Mouse (Mus musculus) forebrain, embryonic 15.5 days (tissue): ENCODE data around the gene 2010003K11Rik. TPM values are rescaled to one million over a fixed set of nuclear protein-coding genes. Genes with fewer than 3 reads are reported as not detected.

Experiments
- ATAC-seq: fragments of 200-750 bp; cut with Nextera tagmentation; replicated peaks from 2 replicates; pipeline ENCODE4 v1.8.0; 2017; ENCODE audit warnings: mild to moderate bottlenecking, moderate TSS enrichment, moderate library complexity
- H3K27ac ChIP-seq: fragments of 300-500 bp; sonication (generic); replicated peaks from 2 replicates; pipeline ENCODE4 v1.5.1; 2015; ENCODE audit warnings: mild to moderate bottlenecking, inconsistent platforms
- H3K27me3 ChIP-seq: fragments of 300-500 bp; sonication (generic); 2 replicates; pipeline ENCODE4 v1.6.1; 2015; ENCODE audit warnings: inconsistent platforms
- H3K36me3 ChIP-seq: fragments of 300-500 bp; sonication (generic); 2 replicates; pipeline ENCODE4 v1.6.1; 2015; ENCODE audit warnings: mild to moderate bottlenecking, inconsistent platforms
- H3K4me1 ChIP-seq: fragments of 300-500 bp; sonication (generic); 2 replicates; pipeline ENCODE4 v1.6.1; 2015; ENCODE audit warnings: inconsistent platforms
- H3K4me2 ChIP-seq: fragments of 300-500 bp; sonication (generic); replicated peaks from 2 replicates; pipeline ENCODE4 v1.6.1; 2015; ENCODE audit warnings: mild to moderate bottlenecking, inconsistent platforms
- H3K4me3 ChIP-seq: fragments of 300-500 bp; sonication (generic); 2 replicates; pipeline ENCODE4 v1.5.1; 2015; ENCODE audit warnings: mild to moderate bottlenecking, inconsistent platforms
- H3K9ac ChIP-seq: fragments of 300-500 bp; sonication (generic); replicated peaks from 2 replicates; pipeline ENCODE4 v1.6.1; 2015; ENCODE audit warnings: mild to moderate bottlenecking, inconsistent platforms
- H3K9me3 ChIP-seq: fragments of 300-500 bp; sonication (generic); 2 replicates; pipeline ENCODE4 v1.6.1; 2016; ENCODE audit warnings: inconsistent platforms
- WGBS: fragments of 180-500 bp; shearing (Covaris S2); methylation state at CpG from one replicate; pipeline ENCODE4 v1.1.7; 2015; ENCODE audit warnings: mixed read lengths; 5-methylcytosine and 5-hydroxymethylcytosine counted together
- polyA plus RNA-seq: library from polyadenylated mRNA; unstranded; fragments of >200 nt; fragmentation: Nextera tagmentation; extraction: Ambion mirVana; gene quantifications from 2 replicates; pipeline ENCODE4 v1.2.1, GENCODE M21; 2015

Gene 2010003K11Rik
- polyA plus RNA-seq, 1 experiment from 2014 or later = not detected

DNA sequence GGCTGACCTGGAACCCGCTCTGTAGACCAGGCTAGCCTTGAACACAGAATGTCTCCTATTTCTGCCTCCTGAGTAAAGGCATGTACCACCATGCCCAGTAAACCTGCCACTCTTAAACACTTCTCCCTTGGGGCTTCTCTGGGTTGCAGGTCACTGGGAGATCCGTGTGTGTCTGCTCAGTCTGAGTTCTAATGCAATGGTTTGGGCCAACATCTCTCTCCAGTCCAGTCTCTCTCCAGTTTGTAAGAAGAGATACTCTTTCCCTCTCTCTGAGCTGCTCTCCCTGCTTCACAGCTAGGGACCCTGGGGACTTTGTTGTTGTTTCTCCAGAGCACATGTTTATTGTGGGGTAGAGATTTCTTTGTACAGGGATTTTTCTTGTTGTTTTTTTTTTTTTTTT lies 17.9 kb upstream of the 2010003K11Rik start:
- no peak overlapping the region for H3K27ac ChIP-seq
- no peak overlapping the region for H3K4me2 ChIP-seq
- no peaks in the 10 kb centered on the region for H3K9me3 ChIP-seq
- H3K4me3 ChIP-seq = no peak overlapping the region
- ATAC-seq = no peak
- H3K9ac ChIP-seq = no peak overlapping the region
- 0 out of 2 replicates have a peak, but pooled peaks cover 5% of the 10 kb centered on the region for H3K27me3 ChIP-seq
- peaks cover 4% of the 10 kb centered on the region; the same call in 1 of the 2 replicates for H3K4me1 ChIP-seq
- 70% methylated on average over 2 of the region's 2 CpGs for WGBS
- no peaks in the 10 kb centered on the region for H3K36me3 ChIP-seq

DNA sequence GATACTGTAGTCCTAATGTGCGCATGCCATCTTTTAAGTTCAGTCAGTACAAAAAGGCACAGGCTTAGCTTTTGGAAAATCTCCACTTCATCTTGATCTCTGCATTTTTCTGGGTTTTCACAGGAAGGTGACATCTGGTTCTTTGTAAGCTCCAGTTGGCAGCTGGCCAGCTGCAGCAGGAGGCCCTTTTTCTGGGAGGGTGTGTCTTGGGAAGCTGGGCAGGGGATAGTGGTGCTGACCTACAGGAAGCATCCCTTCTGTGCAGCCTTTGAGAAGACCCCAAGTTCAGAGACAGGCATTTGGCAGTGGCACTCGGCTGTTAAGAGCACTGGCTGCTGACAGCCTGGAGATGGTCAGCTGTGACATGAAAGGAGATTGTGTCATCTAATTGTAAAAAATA lies 17.4 kb upstream of the 2010003K11Rik start:
- Histone ChIP-seq H3K36me3 (no peaks in the 10 kb centered on the region), H3K27ac (no peak overlapping the region; the same call in 1 of the 2 replicates), H3K4me3 (no peak overlapping the region), H3K27me3 (0 out of 2 replicates have a peak, but pooled peaks cover 8% of the 10 kb centered on the region), H3K9me3 (no peaks in the 10 kb centered on the region), H3K4me2 (no peak overlapping the region), H3K4me1 (peaks cover 8% of the 10 kb centered on the region), H3K9ac (no peak overlapping the region)
- ATAC-seq = no peak
- 35% methylated on average over 2 of the region's 2 CpGs for WGBS

DNA sequence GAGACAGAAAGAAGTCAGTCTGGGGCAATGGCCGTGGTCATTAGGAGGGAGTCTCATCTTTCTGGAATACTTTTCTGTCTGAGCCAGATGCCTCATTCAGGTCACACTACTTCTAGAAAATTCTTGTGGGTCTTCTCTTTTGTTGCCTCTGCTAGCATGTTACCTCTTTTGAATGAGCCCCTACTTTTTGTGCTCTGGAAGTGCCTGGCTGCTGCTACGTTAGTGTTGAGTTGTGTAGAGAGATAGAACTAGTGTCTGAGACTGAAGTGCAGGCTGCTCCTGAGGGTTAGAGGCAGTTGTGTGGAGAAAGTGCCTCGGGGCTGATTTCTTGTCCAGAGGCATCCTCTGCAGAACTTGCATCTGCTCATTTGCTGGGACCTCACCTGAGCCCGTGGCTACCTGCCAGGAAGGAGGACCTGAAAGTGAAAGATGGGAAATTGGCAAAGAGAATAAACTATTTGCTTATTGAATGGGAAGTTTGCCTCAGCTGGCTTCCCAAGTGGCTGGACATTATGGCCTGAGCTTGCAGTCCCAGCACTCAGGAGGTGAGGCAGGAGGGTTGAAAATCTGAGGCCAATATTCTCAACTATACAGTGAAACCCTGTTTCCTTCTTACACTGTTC lies 15.0 kb upstream of the 2010003K11Rik start:
- 64% methylated on average over 4 of the region's 4 CpGs for WGBS
- Histone ChIP-seq H3K27ac (no peak overlapping the region), H3K36me3 (no peaks in the 10 kb centered on the region), H3K9me3 (no peaks in the 10 kb centered on the region), H3K27me3 (0 out of 2 replicates have a peak, but pooled peaks cover 8% of the 10 kb centered on the region), H3K4me1 (peaks cover 16% of the 10 kb centered on the region), H3K4me3 (no peak overlapping the region), H3K9ac (no peak overlapping the region), H3K4me2 (no peak overlapping the region)
- no peak for ATAC-seq

DNA sequence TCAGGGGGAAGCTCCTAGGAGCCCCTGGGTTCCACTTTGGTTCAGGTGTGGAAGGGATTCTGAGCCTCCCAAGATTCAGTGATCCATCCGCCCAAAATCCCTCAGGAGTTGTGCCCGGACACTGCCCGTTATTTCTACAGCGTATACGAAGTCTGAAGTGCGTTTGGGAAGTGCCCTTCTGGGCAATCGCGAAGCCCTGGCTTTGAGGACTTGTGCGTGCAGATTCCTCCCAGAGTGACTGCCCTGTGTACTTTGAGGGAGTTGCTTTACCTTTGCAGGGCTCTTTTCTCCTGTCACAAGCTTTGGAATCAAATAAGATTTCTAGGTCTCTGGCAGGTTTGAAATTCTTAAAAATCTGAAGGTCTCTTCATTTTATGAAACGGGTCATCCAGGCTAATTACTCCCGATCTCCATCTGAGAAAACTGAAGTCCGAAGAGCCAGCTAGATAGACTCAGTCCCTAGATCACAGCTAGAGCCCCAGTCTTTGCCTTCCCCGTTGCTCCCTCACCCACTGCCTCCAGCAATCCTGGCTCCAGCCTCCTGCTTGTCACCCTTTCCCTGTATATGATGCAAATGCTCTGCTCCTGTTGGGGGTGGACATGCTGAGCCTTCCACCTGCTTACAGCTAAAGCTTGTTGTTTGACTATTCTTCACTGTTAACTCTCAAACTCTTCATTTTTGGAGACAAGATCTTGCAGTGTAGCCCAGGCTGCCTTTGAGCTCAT lies 12.9 kb upstream of the 2010003K11Rik start:
- peak overlapping the region; percentile 72 for H3K4me3 ChIP-seq
- peak overlapping the region; percentile 83 for H3K4me2 ChIP-seq
- H3K9me3 ChIP-seq = no peaks in the 10 kb centered on the region
- 0 out of 2 replicates have a peak, but pooled peaks cover 8% of the 10 kb centered on the region for H3K27me3 ChIP-seq
- no peak overlapping the region for H3K9ac ChIP-seq
- no peak overlapping the region for H3K27ac ChIP-seq
- 8% methylated on average over 13 of the region's 13 CpGs for WGBS
- no peak for ATAC-seq
- H3K36me3 ChIP-seq = no peaks in the 10 kb centered on the region
- peaks cover 16% of the 10 kb centered on the region for H3K4me1 ChIP-seq

DNA sequence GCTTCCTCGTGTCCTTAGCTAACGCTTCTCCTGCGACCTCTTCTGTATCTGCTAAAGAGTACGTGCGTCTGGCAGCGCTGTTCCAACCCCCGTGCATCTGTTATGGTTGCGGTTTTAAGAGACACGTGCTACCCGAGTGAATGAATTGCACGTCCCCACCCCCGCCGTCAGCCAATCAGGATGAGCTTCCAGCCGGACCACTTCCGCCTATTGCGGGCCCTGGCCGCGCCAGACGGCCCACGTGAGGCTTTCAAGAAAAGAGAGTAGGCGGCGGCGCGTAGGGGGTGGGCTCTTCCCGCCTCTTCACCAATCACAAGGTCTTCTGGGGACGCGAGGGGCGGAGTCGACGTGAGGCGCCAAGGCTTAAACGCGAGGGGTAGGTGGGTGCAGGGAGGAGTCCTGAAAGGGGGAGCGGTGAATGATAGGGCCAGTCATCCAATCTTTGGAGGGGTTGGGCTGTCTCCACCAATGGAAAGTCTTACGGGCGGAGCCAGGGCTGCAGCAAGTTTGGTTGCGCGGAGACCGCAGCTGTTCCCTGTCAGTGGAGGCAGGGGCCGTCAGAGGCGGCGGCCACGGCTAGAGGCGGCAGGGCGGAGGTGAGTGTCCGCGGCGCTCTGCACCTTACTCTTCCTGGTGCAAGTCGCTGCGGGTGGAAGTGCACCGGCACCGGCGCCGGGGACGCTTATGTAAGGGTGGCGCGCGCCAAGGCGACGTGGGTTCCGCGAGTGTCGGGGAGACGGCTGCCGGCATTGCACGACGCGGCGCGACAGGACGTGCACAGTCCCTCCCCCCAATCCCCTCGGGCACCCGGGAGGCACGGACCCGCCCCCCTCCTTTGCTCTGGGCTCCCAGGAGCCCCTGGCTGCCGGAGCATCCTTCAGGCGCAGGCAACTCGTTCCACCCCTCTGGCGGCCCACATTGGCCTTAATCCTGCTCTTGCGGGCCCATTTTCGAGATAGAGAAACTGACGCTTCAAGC lies 11.9 kb upstream of the 2010003K11Rik start, which contains the start of gene Pcx:
Gene Pcx, plus strand, starts transcription at position 487 of the 978 bp plus-strand sequence.
- Histone ChIP-seq H3K4me1 (peaks cover 12% of the 10 kb centered on the region), H3K9ac (peak within 1 kb of the TSS; percentile 56), H3K9me3 (no peaks in the 10 kb centered on the region), H3K4me2 (peak within 1 kb of the TSS; percentile 83), H3K27ac (peak within 1 kb of the TSS; percentile 52; the same call in 1 of the 2 replicates), H3K27me3 (0 out of 2 replicates have a peak, but pooled peaks cover 8% of the 10 kb centered on the region), H3K36me3 (no peaks in the 10 kb centered on the region), H3K4me3 (peak within 1 kb of the TSS; percentile 72)
- under 1% methylated on average over 81 of the region's 82 CpGs for WGBS
- peak; percentile 100 for ATAC-seq

DNA sequence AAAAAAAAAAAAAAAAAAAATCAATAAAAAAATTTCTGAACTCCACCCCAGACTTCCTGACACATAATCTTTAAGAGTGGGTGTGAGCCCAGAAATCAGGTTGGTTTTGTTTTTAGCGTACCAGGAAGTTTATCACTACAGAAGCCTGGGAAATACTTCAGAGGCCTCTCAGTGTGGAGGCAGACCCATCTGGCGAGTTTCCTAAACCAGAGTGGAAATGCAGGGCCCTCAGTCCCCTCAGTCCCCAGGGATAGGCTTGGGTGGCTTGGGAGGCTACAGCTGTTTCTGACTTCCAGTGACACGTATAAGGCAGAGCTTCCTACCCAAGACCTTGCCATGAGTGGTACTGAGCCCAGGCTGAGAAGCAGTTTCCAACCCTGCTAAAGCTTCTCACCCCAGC lies 9.4 kb upstream of the 2010003K11Rik start:
- H3K4me3 ChIP-seq = no peak overlapping the region
- no peak for ATAC-seq
- no peak overlapping the region for H3K9ac ChIP-seq
- H3K4me2 ChIP-seq = no peak overlapping the region
- no peaks in the 10 kb centered on the region for H3K9me3 ChIP-seq
- peaks cover 12% of the 10 kb centered on the region for H3K4me1 ChIP-seq
- no peaks in the 10 kb centered on the region for H3K36me3 ChIP-seq
- H3K27me3 ChIP-seq = 0 out of 2 replicates have a peak, but pooled peaks cover 8% of the 10 kb centered on the region
- WGBS = 57% methylated on average over 3 of the region's 3 CpGs
- no peak overlapping the region for H3K27ac ChIP-seq

DNA sequence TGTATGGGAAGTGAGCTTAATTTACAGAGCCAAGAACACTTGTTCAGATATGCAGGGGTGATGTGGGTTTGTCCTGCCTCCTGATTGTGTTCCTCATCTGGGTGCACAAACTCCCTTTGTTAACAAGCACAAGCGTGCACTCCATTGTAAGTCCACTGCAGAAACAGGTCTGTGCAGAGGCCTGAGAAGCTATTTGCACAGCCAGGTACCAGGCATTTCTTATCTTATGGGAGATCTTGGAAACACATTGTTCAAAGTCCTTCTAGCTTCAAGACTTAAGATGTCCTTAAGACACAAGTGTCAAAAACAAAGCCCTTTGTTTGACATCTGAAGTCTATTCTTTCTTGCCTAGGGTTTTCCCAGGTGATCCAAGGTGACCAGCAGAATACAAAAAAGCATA lies 6.4 kb upstream of the 2010003K11Rik start:
- ATAC-seq = no peak
- 85% methylated on average over 1 of the region's 1 CpGs for WGBS
- Histone ChIP-seq H3K27me3 (no peaks in the 10 kb centered on the region), H3K4me3 (no peak overlapping the region), H3K4me1 (peaks cover 5% of the 10 kb centered on the region; the same call in 1 of the 2 replicates), H3K27ac (no peak overlapping the region), H3K36me3 (no peaks in the 10 kb centered on the region), H3K4me2 (no peak overlapping the region), H3K9me3 (no peaks in the 10 kb centered on the region), H3K9ac (no peak overlapping the region)

DNA sequence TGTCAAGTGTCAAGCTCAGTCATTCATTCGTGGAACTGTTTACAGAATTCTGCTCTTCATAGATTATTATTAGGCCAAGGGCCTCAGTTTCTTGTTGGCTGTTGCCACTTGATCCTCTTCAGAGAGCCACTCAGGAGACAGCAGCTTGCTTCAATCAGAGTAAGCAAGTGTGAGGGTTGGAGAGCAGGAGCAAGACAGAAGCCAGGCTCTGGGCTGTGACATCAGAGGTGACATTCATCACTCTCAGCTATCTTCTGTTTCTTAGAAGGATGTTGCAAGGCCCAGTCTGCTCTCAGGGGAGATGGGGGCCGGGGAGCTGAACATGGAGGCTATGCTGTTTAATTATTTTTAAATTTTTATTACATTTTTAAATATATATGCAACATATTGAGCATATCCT lies 4.3 kb upstream of the 2010003K11Rik start:
- Histone ChIP-seq H3K27ac (no peak overlapping the region), H3K36me3 (no peaks in the 10 kb centered on the region), H3K9ac (no peak overlapping the region), H3K4me1 (0 out of 2 replicates have a peak, but pooled peaks cover 3% of the 10 kb centered on the region), H3K9me3 (no peaks in the 10 kb centered on the region), H3K27me3 (no peaks in the 10 kb centered on the region), H3K4me2 (no peak overlapping the region), H3K4me3 (no peak overlapping the region)
- WGBS = 76% methylated on average over 2 of the region's 2 CpGs
- ATAC-seq = no peak

DNA sequence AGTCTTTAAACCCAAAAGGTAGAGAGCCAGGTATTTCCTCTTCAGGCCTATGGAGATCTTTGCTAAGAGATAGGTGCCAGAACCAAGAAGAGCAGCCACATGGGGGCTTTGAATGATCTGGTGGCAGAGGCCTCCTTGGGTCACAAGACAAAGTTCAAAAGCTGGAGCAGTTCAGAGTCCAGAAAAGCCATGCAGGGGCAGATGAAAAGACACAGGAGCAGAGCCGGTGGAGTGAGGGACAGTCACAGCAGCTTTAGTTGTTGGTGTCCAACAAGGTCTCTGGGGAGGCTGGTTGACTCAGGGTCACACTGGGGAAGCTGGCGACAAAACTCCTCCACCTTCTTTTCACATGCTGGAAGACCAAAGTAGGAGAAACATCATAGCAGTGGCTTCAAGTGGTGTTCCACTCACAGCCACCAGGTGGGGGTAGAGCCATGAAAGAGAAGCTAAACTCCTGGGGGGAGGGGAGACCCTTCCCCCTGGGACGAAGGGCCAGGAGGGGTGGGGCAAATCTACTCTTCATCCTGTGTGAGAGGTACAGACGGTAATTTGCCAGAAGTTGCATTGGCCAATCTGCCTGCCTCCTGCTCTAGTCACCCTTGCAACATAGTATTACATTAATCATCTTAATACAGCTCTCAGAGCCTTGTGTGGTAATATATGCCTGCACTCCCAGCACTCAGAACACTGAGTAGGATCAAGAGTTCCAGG lies 965 bp downstream of the 2010003K11Rik start:
- H3K4me3 ChIP-seq = no peak overlapping the region
- ATAC-seq = peak; percentile 55
- H3K9ac ChIP-seq = no peak overlapping the region
- no peak overlapping the region for H3K4me2 ChIP-seq
- no peaks in the 10 kb centered on the region for H3K36me3 ChIP-seq
- 0 out of 2 replicates have a peak, but pooled peaks cover 5% of the 10 kb centered on the region for H3K4me1 ChIP-seq
- no peak overlapping the region for H3K27ac ChIP-seq
- WGBS = 4% methylated on average over 4 of the region's 4 CpGs
- no peaks in the 10 kb centered on the region for H3K27me3 ChIP-seq
- H3K9me3 ChIP-seq = no peaks in the 10 kb centered on the region

DNA sequence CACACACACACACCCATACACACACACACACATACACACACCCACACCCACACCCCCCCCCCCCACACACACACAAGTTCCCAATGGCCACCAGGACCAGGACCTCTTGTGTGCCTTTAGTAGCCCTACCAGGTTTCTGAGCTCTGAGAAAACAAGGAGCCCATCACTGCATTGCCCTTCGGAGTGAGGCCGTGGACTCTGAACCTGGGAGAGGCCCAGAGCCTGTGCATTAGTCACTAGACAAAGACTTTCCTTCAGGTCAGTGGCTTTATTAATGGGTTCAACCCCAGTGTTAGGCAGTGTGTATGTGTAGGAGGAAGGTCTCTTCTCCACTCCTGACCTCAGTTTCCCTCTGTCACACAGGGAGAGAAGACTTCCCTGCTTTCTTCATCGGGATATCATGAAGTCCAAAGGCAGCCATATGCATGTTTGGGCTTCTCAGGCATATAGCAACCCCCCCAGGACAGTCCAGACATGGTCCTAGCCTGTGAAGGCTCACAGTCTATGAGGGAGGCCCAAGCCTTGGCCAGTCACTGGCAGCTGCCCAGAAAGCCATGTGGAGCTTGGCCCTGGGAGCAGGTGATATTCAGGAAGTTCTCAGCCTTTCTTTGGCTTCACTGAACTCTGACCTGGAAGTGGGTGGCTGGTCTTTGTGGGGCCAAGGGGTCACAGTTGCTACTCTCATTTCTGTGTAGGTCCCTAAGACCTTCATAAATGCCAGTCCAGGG lies 1.7 kb downstream of the 2010003K11Rik start:
- WGBS = 90% methylated on average over 3 of the region's 3 CpGs
- Histone ChIP-seq H3K4me3 (no peak overlapping the region), H3K9ac (no peak overlapping the region), H3K36me3 (no peaks in the 10 kb centered on the region), H3K4me2 (no peak overlapping the region), H3K27ac (no peak overlapping the region), H3K27me3 (no peaks in the 10 kb centered on the region), H3K9me3 (no peaks in the 10 kb centered on the region), H3K4me1 (0 out of 2 replicates have a peak, but pooled peaks cover 5% of the 10 kb centered on the region)
- ATAC-seq = no peak

DNA sequence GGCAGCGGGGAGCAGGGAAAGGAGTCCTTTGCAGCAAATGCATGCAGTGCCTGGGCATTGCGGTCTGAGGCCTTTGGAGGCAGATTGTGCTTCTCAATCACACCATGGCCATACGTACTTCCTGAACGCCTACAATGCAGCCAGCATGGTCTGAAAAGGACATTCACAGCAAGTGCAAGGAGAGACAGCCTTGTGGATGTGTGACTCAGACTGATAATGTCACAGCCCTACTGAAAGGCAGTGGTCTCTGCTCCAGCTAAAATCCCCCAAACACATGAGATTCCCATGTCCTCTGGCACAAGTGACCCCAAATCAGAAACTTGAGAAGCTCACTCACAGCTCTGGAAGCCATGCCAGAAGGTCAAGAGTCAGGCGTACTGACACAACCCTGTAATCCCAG lies 2.6 kb downstream of the 2010003K11Rik start:
- Histone ChIP-seq H3K27ac (no peak overlapping the region), H3K27me3 (no peaks in the 10 kb centered on the region), H3K9me3 (no peaks in the 10 kb centered on the region), H3K4me2 (no peak overlapping the region), H3K4me3 (no peak overlapping the region), H3K4me1 (0 out of 2 replicates have a peak, but pooled peaks cover 5% of the 10 kb centered on the region), H3K9ac (no peak overlapping the region), H3K36me3 (no peaks in the 10 kb centered on the region)
- WGBS = 86% methylated on average over 5 of the region's 5 CpGs
- no peak for ATAC-seq
